Mouse (Mus musculus) stomach, embryonic 14.5 days (tissue): ENCODE data around the gene Mul1. TPM values are rescaled to one million over a fixed set of nuclear protein-coding genes. Genes with fewer than 3 reads are reported as not detected.

Experiments used
- ATAC-seq: fragments of 200-750 bp; cut with Nextera tagmentation; 2 replicates; pipeline ENCODE4 v1.8.0; 2017; ENCODE audit warnings: low read depth, moderate TSS enrichment; ENCODE audit not compliant: insufficient number of reproducible peaks, insufficient read depth, low FRiP score
- H3K27ac ChIP-seq: fragments of 300-500 bp; sonication (generic); 2 replicates; pipeline ENCODE4 v1.5.1; 2014; ENCODE audit warnings: mild to moderate bottlenecking, low read length, moderate library complexity, mixed read lengths
- H3K27me3 ChIP-seq: fragments of 300-500 bp; sonication (generic); 2 replicates; pipeline ENCODE4 v1.6.1; 2014; ENCODE audit warnings: low read length, control low read depth, mixed read lengths; ENCODE audit not compliant: control insufficient read depth, insufficient read depth
- H3K36me3 ChIP-seq: fragments of 300-500 bp; sonication (generic); 2 replicates; pipeline ENCODE4 v1.6.1; 2014; ENCODE audit warnings: mild to moderate bottlenecking, control low read depth, low read length, moderate library complexity, mixed read lengths; ENCODE audit not compliant: control insufficient read depth, insufficient read depth
- H3K4me1 ChIP-seq: fragments of 300-500 bp; sonication (generic); 2 replicates; pipeline ENCODE4 v1.6.1; 2014; ENCODE audit warnings: low read length, control low read depth, mixed read lengths; ENCODE audit not compliant: control insufficient read depth, insufficient read depth
- H3K4me2 ChIP-seq: fragments of 300-500 bp; sonication (generic); replicated peaks from 2 replicates; pipeline ENCODE4 v1.6.1; 2014; ENCODE audit warnings: low read depth, low read length, control low read depth
- H3K4me3 ChIP-seq: fragments of 300-500 bp; sonication (generic); 2 replicates; pipeline ENCODE4 v1.5.1; 2014; ENCODE audit warnings: low read depth, low read length, control low read depth
- H3K9ac ChIP-seq: fragments of 300-500 bp; sonication (generic); replicated peaks from 2 replicates; pipeline ENCODE4 v1.6.1; 2014; ENCODE audit warnings: low read depth, mild to moderate bottlenecking, control low read depth, low read length, moderate library complexity, mixed read lengths
- H3K9me3 ChIP-seq: fragments of 300-500 bp; sonication (generic); 2 replicates; pipeline ENCODE4 v1.6.1; 2016; ENCODE audit warnings: low read depth, low read length, control low read depth; ENCODE audit not compliant: control insufficient read depth
- WGBS: fragments of 180-500 bp; shearing (Covaris S2); extraction: QIAGEN DNeasy Blood & Tissue Kit; methylation state at CpG from one replicate; pipeline ENCODE4 v1.1.7; 2014; 5-methylcytosine and 5-hydroxymethylcytosine counted together
- polyA plus RNA-seq: library from polyadenylated mRNA; unstranded; fragments of >200 nt; fragmentation: Nextera tagmentation; extraction: Ambion mirVana; gene quantifications from 2 replicates; pipeline ENCODE4 v1.2.1, GENCODE M21; 2014

Mul1 gene
- polyA plus RNA-seq, 1 experiment from 2014 or later: 17.6 TPM

DNA sequence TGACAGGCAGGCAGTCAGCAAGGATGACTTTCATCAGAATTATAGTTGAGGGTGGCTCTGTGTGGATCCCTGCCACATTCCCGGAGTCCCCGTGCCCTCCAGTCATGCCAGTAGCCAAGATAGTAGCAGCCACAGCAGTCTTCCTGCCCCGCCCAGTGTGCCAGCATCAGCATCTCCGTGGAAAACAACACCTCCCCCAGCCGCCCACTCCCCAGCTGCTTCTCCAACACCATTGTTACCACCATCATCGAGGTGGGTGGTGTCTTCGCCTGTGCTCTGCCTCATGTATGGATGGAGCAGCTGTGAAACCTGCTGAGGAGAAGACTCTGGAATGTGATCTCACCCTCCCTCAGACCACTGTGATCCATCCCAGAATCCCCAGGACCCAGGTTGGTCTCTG is 45.1 kb downstream of the Mul1 start:
- Histone ChIP-seq H3K4me2 (no peak overlapping the region), H3K9me3 (no peaks in the 10 kb centered on the region), H3K4me3 (no peak overlapping the region), H3K4me1 (0 out of 2 replicates have a peak, but pooled peaks cover 4% of the 10 kb centered on the region), H3K27me3 (no peaks in the 10 kb centered on the region), H3K9ac (no peak overlapping the region), H3K27ac (no peak overlapping the region), H3K36me3 (no peaks in the 10 kb centered on the region)
- ATAC-seq: no peak
- WGBS: 73% methylated on average over 7 of the region's 7 CpGs

DNA sequence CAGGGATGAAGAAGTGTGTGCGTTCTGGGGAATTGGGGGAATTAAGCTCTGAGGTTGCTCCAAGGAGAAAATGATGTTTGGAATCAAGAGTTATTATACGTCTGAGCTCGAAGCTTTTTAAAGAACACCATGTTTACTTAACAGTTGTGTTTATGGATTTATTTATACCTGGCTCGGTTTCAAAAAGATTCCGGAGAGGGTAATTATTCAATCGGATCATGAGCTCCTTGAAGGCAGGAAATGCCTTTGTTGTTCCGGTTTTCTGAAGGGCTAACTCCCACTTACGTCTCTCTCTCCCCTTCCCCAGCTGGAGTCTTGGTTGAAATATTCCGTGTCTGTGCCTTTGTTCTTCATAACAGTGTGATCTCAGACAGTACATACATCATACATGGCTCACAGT is 46.5 kb downstream of the Mul1 start:
- Histone ChIP-seq H3K4me1 (0 out of 2 replicates have a peak, but pooled peaks cover 7% of the 10 kb centered on the region), H3K9me3 (no peaks in the 10 kb centered on the region), H3K4me3 (no peak overlapping the region), H3K4me2 (no peak overlapping the region), H3K36me3 (no peaks in the 10 kb centered on the region), H3K27me3 (no peaks in the 10 kb centered on the region), H3K27ac (no peak overlapping the region), H3K9ac (no peak overlapping the region)
- WGBS: 25% methylated on average over 9 of the region's 9 CpGs
- ATAC-seq: no peak

DNA sequence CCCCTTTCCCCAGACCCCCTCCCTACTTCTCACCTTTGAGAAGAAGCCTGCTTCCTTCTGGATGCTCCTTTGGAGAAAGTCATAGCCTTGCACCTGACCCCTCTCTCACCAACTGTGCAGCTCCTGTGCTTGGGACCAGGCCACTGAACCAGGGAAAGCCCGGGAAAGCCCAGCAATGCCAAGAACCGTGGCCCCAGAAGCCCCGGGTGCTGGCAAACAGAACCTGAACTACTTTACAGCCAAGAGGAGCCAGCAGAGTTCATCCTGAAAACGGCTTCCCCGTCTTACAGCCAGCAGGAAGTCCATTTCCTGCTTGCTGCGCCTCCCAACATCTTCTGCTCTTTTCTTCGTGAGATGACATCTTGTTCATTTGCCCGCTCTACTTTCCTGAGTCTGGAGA is 48.2 kb downstream of the Mul1 start:
- H3K27ac ChIP-seq: no peak overlapping the region

GRCm38 (mm10) chr4:138488241-138488640 is 53.8 kb downstream of the Mul1 start:
- H3K9ac ChIP-seq: no peak overlapping the region
- no peaks in the 10 kb centered on the region for H3K36me3 ChIP-seq
- no peak overlapping the region for H3K4me3 ChIP-seq
- H3K4me1 ChIP-seq: peaks cover 4% of the 10 kb centered on the region; the same call in 1 of the 2 replicates
- H3K9me3 ChIP-seq: no peaks in the 10 kb centered on the region
- H3K27me3 ChIP-seq: no peaks in the 10 kb centered on the region
- H3K4me2 ChIP-seq: no peak overlapping the region
- H3K27ac ChIP-seq: no peak overlapping the region
- 60% methylated on average over 8 of the region's 8 CpGs for whole genome bisulfite sequencing
- no peak for ATAC-seq

More for the DNA sequence above, 48.2 kb downstream of the Mul1 start:
- Histone ChIP-seq H3K9ac (no peak overlapping the region), H3K9me3 (no peaks in the 10 kb centered on the region), H3K4me3 (no peak overlapping the region), H3K36me3 (no peaks in the 10 kb centered on the region), H3K27me3 (no peaks in the 10 kb centered on the region), H3K4me1 (0 out of 2 replicates have a peak, but pooled peaks cover 8% of the 10 kb centered on the region), H3K4me2 (no peak overlapping the region)
- no peak for ATAC-seq
- 70% methylated on average over 8 of the region's 8 CpGs for WGBS

DNA sequence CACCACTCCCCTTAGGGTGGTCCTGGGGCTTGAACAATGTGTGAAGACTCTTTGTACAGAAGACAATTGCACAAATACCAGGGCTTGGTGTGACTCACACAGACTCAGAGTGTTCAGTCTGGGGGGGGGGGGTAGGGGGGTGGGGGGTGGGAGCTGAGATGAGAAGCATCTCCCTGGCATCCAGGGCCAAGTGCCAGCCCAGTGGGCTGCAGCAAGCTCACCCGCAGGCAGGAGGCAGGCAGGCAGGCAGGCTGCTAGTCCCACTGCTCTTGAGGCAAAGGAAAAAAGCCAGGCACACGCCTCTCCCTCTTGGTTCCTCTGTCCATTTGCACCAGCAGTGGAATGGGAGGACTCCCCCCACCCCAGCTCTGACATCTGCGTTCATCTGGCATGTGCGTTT is 56.6 kb downstream of the Mul1 start:
- Histone ChIP-seq H3K27me3 (no peaks in the 10 kb centered on the region), H3K4me3 (no peak overlapping the region), H3K4me1 (peaks cover 23% of the 10 kb centered on the region), H3K9me3 (no peaks in the 10 kb centered on the region), H3K27ac (no peak overlapping the region), H3K9ac (no peak overlapping the region), H3K4me2 (no peak overlapping the region), H3K36me3 (no peaks in the 10 kb centered on the region)
- ATAC-seq: no peak
- WGBS: 81% methylated on average over 4 of the region's 4 CpGs

Other genes with a start within 250 kb of the Mul1 start
- 192 and 196 TPM in 2 replicates for gene Hp1bp3, start 218.4 kb upstream of the Mul1 start, polyA plus RNA-seq
- gene Sh2d5, start 184.3 kb upstream of the Mul1 start, polyA plus RNA-seq: 0.41 and 0.48 TPM in 2 replicates
- 0.98 and 1.5 TPM in 2 replicates for gene Kif17, start 184.2 kb upstream of the Mul1 start, polyA plus RNA-seq
- gene Ddost, start 129.9 kb upstream of the Mul1 start, polyA plus RNA-seq: 351 and 363 TPM in 2 replicates
- gene Pink1, start 108.4 kb upstream of the Mul1 start, polyA plus RNA-seq: 24.1 and 29.6 TPM in 2 replicates
- 8.3 and 11.5 TPM in 2 replicates for gene Cda, start 66.7 kb upstream of the Mul1 start, polyA plus RNA-seq
- 0.17 and 0.25 TPM in 2 replicates for gene Fam43b, start 38.1 kb upstream of the Mul1 start, polyA plus RNA-seq
- 4.0 and 5.1 TPM in 2 replicates for gene Camk2n1, start 19.6 kb downstream of the Mul1 start, polyA plus RNA-seq
- 0.04 and 0.28 TPM in 2 replicates for gene Vwa5b1, start 201.2 kb downstream of the Mul1 start, polyA plus RNA-seq